Mouse (Mus musculus) inflammation-experienced regulatory T-cells, adult 6 months (primary cell): ENCODE data around the gene Rab5if. TPM values are rescaled to one million over a fixed set of nuclear protein-coding genes. Genes with fewer than 3 reads are reported as not detected.
"Not testable (repeated sequence)": the region's sequence is repeated elsewhere in the genome, so short reads cannot be mapped to it uniquely, and the experiment has no call there.

Experiments
- ATAC-seq: one replicate; pipeline ENCODE4 v1.8.0; 2017
- polyA plus RNA-seq, 3 experiments: library from polyadenylated mRNA; unstranded; fragments of 100-300 nt; shearing (Covaris generic); gene quantifications; one replicate each; pipeline ENCODE4 v1.2.1; 2017

Gene Rab5if
- 1 to 10 TPM; 3.3 to 4.6 (median 3.3) TPM for polyA plus RNA-seq

DNA sequence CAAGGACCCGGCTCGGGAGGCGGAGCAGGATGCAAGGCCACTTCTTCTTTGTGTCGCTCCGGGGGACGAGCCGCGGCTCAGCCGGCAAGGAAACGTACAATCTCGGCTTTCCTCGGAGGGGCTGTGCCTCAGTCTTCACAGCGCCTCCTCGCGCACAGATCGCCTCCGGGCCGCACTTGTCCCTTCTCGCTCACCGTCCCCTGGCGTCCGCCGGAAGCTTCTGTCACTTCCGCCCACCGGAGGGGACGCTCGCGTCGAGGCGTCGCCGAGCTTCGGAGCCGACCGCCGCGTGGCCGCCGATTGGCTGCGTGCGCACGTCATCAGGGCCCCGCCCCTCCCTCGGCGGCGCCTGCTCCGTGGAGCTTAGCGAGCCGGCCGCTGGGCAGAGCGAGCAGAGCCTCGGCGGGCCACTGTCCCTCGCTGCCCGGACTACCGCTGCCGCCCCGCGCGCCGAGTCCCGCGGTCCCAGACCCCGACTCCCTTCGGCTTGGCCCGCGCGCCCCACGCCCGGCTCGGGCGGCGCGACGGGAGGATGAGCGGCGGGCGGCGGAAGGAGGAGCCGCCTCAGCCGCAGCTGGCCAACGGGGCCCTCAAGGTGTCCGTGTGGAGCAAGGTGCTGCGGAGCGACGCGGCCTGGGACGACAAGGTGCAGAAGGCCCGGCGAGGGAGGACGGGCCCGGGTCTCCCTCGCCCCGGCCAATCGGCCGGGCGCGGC lies at the start of gene Rab5if:
Rab5if (plus strand) TSS at position 357 of the 715 bp plus-strand sequence.
- peak; percentile 83 for ATAC-seq

DNA sequence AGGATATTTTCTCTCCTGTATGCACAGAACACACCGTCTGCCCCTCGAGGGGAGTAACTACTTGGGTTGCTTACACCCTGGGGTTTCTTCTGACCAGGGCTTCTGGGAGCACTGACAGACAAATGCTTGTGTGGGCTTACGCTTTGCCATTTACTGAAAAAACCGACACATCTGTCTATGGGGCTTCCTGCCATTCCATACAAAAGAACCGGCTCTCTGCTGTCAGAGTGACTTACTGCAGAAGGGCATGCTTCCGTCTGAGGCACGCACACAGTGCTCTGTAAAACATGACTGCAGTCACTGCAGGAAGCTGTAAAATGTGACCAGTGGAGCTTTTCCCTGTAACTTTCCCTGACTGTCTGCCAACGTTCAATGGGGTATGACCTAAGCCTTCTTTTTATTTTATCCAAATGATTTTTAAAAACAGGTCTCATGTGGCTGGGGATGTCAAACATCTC lies 48.6 kb upstream of the Rab5if start:
- no peak for ATAC-seq

DNA sequence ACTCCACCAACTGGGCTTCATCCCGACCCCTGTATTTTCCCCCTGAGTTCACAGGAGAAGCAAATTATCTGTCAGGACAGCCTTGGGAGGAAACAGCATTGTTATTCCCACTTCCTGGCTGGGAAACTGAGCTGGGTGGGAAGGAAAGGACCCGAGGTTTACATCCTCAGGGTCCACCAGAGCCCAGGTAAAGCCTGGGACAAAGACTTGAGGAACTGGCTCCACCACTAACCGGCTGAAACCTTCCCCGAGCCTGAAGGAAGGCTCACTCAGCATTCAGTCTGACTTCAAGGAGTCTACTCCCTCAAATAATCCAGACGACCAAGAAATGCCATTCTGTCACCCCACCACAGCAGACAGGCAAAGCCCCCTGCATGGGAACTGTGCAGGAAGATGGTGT lies 48.0 kb upstream of the Rab5if start:
- ATAC-seq: no peak

DNA sequence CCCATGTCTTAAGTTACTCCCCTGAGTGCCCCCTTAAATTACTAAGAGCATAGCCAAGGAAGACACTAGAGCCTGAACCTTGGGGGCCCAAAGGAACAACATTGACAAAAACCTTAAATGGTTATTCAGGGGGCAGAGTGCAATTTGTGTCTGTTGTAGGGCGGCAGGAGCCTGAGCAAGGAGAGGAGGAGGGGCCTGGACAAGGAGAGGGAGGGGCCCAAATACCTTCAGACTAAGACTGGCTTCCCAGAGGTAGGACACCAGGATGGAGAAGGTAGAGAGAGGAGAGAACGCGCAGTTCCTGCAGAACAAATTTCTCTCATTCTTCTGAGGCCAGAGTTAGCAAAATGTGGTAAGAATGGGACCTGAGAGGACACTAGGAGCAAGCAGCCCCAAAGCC lies 47.5 kb upstream of the Rab5if start:
- no peak for ATAC-seq

DNA sequence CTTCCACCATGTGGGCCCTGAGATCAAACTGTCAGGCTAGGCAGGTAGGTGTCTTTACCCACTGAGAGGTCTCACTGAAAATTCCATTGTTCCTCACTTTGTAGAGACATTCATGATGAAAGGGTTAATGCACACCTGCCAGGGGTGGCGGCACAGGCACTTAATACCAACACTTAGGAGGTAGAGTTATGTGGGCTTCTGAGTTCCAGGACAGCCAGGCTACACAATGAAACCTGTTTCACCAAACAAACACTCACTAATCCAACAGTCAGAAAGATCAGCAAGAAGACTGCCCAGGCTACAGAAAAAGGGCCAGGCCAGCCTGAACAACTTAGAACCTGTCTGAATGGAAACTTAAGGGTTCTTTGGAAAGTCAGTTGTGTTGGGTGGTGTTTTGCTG lies 46.8 kb upstream of the Rab5if start:
- no peak for ATAC-seq

DNA sequence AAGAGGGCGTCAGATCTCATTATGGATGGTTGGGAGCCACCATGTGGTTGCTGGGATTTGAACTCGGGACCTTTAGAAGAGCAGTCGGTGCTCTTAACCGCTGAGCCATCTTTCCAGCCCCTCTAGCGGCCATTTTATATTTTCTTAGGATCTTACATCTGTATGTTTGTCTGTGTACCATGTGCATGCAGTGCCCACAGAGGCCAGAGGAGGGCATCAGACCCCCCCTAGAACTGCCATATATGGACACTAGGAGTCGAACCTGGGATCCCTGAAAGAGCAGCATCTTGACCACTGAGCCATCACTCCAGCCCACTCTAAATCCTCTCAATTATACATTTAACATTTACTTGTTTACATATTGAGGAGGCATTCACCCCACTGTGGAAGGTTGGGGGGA lies 37.8 kb upstream of the Rab5if start:
- ATAC-seq: not testable (repeated sequence)

DNA sequence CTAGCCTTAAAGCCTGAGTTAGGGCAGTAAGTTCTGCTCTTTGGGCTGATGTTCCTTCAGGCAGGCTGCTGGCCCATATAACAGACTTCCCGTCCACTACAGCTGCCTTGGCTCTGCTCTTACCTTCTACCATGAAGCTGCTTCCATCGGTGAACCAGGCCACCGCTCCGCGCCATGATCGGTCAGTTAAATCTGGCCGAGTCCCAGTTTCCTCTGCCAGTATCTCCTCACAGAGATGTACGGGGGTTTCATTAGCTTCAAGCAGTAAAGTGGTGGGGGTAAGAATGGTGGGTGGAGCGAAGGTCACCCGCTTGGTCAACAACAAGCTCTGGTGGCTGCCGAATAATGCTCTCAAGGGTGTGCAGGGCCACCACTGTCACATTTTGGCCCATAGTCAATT lies 28.6 kb upstream of the Rab5if start:
- no peak for ATAC-seq

DNA sequence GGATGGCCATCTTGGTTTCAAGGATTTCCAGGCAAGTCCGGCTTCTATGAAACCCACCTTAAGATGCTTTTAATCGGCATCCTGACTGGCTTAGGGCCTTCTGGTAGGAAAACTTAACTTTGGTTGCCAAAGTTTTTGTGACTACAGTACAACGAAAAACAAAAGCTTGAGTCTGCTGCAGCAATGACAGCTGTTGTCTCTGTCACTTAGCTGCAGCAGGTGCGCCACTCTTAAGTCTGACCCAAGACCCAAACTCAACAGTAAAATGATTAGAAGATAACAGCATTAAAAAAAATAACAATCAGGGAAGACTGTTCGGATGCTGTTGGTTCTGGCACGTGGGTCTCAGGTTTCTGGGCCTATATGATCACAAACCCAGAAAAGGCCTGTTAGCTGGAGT lies 24.1 kb upstream of the Rab5if start:
- ATAC-seq: no peak

DNA sequence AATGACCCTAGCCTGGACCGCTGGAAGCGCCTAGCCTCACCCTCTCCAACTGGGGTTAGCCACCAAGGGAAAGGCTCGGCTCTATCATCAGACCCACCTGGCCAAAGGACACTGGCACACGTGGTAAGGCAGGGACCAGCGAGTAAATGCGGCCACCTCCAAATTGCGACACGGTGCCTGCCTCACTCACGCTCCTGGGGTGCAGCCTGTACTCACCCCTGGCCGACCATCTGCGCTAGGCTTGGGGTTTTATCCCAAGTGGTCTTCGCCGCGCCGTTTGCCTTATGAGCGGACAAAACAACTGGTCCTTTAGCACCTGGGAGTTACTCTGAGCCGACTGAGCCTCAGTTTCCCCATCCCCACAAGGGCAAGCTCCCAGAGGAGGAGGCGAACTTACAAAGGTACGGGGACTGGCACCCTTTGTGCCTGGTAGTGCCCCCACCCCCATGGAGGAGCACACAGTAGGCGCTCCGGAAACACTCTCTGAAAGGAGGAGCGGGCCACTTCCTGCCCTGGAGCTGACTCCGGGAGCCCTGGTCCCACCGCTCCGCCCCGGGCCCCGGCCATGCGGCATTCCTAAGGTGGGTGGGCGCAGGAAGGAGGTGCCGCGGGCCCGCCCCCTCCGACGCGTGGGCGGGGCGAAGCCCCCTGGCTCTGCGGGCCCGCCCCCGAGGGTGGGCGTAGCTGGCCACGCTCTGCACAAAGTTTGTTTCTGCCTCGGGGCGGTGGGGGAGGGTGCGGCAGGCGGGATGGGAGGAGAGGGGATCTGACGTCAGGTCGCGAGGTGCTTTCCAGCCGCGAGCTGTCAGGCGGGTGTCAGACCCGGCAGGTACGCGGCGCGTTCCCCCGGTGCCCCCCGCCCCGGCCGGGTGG lies 23.4 kb upstream of the Rab5if start, which contains the start of gene Tgif2:
Tgif2 (plus strand) TSS at position 689 of the 873 bp plus-strand sequence.
- ATAC-seq: peak; percentile 78

DNA sequence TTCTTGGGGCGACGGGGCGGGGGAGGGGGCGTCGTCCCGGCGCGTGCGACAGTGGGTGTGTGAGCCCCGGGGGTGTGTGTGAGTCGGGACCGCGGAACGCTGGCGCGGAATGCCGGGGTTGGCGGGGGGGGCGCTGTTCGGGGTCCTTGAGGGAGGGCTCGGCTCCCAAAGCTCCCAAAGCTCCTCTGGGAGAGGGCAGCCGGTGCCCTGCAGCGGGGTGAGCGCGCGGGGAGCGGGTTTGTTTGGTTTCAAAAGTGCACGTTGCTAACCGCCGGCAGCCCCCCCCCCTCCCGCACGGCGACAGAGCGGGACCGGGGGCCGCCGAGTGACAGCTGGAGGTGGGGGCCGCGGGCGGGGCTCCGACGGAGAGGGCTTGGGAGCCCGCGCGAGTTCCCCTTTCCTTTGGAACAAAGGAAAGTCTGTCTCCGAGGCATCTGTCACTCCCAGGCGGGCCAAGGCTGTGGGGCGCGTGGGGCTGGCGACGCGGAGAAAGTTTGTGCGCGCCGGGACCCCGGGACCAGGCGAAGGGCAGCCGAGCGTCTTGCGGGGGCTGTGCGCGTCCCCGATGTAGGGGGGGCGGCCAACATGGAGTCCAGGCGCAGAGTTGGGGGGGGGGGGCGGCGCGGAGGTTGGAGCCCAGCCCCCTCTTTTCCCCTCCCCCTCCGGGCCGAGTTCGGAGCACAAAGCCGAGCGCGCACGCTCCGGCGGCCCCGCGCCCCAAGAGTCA lies 22.5 kb upstream of the Rab5if start:
- ATAC-seq: no peak

DNA sequence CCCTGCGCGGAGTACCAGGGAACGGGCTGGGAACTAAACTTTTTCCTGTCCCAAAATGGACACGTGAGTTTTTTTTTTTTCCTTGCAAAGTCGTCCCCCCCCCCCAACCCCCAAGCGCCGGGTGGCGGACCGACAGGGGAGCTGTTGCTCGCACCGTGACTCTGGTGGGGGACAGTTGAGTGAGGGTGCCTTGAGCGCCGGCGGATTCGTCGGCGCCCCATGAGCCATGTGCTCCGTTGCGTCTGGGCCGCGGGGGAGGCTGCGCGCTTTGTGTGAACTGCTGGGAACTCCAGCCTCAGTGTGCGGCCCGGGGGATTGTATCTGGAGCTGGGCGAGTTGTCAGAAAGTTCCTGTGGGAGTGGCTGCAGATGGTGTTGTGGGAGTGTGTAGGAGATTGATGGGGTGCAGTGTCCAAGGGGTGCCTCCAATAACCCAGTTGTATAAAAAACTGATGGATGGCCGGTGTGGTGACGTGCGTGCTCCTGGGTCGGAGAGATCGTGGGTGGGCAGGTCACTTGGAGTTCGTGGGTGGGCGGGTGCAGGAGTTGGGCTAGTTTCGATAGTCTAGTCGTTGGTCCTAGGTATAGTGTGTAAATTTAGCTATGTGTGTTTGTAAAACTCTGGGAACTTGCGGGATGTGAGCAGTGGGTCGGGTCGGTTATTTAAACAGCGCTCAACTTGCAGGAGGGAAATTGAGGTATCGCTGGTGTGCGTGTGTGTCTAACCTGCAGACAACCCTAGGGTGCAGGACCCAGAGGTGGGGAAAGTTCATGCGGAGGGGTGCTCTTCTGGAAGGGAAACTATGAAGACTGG lies 21.7 kb upstream of the Rab5if start:
- peak; percentile 32 for ATAC-seq

DNA sequence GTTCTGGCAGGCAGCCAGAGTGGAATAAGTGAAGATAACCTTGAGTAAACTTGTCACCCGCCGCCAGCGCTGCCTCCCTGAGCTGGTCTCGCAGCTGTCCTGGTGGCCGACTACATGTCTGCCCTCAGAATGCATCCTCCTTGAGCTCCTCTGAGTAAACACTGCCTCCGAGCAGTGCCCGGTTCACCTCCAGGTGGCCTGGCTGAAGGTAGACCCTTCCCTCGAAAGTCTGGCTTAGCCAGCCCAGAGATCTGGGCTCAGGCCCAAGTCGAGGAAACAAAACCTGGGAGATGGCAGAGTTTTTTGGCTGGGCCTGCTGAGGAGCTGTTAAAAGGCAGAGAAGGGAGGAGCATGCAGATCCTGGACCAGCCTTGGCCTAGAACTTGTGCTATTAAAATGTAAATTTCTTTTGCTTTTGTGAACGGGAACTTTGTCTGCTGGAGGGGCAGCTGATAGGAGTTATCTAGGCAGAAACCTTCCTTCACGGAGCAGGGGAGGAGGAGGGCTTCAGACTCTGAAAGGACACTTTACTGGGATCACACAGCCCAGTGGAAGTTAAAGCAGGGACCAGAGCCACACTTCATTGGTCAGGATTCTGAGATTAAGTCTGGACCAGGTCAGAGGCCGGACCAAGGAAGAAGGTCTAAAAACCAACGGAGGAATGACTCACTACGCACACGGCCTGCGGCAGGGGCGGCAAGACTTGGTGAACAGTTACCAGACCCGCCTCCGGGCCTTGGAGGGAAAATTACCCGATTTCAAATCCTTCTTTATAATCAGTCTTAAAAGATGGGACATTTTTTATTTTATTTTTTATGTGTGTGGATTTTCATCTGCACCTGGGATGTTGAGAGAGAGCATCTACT lies 20.9 kb upstream of the Rab5if start:
- ATAC-seq: no peak

DNA sequence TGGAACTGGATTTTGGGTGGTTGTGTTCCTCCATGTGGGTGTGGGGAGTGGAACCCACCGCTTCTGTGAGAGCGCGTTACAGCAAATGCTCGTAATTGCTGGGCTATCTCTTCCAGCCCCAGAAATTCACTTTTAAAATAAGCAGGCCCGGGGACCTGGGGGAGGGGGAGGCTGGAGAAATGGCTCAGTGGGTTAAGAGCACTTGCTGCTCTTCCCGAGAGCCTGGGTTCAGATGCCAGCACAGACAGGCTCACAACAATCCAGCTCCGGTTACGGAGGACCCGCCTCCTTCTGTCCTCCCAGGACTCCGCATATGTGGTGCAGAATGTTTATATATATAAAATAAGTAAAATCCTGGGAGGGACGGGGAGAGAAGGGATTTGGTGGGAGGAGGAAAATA lies 20.2 kb upstream of the Rab5if start:
- ATAC-seq: no peak

DNA sequence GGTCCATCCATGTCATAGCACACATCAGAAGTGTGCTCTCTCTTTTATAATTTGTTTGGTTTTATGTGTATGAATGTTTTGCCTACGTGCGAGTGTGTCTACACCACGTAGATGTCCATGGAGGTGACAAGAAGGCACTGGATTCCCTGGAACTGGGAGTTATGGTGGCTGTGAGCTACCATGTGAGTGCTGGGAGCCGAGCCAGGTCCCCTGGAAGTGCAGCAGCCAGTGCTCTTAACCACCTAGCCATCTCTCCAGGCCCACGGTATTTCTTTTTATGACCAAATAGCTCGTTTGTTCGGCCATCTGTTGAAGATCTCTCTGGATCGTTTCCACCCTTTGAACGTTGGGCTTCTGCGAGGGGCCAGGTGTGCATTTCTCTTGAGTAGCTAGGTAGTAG lies 19.6 kb upstream of the Rab5if start:
- ATAC-seq: no peak

DNA sequence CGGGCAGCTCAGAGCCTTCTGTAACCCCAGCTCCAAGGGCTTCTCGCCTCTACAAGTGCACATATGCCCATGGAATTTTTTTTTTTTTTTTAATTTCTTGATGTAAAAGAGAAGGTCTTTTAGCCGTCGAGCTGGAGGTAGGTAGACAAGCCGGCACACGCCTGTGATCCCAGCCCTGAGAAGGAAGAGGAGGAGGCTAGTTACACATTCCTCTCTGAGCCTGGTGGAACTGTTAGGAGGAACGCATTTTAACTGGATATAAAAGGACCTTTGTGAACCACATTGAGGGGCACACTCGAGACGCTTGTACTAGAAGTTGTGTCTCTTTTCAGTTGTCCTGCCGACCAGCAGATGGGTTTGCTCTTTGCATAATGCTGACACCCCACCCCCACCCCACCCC lies 18.2 kb upstream of the Rab5if start:
- no peak for ATAC-seq

DNA sequence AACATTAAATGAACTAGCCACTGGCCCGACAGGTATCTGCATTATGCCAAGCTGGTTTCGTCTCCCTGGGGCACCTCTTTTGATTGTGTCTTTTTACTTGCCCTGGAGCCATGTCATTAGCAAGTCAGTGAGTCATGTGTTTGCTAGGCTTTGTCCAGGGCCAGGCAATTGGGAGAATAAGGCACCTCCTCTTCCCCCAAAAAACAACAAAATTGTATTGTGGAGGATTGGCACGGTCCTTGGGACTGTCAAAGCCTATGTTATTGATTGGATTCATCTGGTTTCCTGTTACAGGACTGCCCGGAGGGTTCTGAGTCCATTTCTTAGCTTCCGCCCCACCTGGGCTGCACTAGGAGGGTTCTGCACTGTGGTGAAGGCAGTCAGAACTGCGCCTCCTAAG lies 15.3 kb upstream of the Rab5if start:
- no peak for ATAC-seq

DNA sequence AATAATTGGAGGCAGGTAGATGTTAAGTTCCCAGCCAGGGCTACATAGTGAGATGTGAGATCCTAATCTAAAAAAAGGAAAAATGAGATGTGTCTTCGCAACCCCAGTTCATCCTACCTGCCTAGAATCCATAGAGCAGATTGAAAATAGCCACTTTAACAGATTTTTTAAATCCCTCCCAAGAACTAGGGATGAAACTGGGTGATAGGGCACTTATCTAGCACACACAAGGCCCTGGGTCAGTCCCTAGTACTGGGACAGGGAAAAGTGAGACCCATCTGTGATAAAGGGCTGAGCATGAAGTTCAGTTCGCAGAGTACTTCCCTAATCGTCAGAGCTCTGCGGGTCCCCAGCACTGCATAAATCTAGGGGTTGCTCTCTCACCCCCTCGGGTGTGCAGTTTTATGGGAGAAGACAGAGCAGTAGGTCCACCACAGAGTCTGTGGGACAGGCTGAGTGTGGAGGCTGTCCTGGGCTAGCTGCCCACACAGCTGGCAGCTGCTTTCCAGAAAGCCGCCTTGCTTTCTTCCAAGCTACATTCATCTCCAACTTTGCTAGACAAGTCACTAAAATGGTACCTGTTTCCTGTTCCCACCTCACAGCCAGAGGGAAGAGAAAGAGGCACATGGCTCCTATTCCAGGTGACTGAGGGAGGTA lies 14.3 kb upstream of the Rab5if start:
- ATAC-seq: no peak

DNA sequence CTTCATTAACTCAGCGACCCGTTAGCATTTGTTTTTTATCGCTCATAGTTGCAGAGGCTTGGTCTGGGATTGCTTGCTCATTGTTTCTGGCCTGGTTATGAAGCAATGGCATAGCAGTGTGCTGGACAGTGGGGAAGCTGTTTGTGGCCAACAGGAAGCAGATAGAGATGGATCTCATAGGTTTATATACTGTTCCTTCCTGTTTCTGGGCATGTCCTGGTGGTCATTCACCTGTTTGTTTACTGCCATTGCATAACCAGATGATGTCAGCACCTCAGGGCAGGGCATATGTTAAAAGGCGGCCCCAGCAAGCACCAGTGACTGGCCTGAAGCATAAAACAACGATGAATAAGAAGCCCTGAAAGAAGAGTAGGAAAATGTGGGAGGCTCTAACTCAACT lies 12.4 kb upstream of the Rab5if start:
- ATAC-seq: no peak

DNA sequence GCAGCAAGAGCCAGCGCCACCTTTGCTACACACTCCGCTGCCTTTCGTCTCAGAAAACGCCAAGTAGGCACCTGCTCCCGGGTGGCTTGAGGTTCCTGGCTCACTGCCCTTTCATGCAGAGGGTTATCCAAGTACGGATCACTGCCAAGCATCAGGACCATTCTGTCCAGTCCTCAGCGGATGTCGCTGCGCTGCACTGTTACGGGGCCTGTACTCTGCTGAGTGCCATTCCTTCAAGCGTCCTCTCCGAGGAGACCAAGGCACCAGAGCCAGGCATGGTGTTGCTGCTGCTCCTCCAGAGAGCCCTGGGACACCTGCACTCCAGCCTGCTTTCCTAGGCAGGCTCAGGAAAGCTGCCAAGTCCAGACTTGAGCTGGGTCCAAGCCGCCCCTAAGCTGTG lies 9.3 kb upstream of the Rab5if start:
- not testable (repeated sequence) for ATAC-seq

DNA sequence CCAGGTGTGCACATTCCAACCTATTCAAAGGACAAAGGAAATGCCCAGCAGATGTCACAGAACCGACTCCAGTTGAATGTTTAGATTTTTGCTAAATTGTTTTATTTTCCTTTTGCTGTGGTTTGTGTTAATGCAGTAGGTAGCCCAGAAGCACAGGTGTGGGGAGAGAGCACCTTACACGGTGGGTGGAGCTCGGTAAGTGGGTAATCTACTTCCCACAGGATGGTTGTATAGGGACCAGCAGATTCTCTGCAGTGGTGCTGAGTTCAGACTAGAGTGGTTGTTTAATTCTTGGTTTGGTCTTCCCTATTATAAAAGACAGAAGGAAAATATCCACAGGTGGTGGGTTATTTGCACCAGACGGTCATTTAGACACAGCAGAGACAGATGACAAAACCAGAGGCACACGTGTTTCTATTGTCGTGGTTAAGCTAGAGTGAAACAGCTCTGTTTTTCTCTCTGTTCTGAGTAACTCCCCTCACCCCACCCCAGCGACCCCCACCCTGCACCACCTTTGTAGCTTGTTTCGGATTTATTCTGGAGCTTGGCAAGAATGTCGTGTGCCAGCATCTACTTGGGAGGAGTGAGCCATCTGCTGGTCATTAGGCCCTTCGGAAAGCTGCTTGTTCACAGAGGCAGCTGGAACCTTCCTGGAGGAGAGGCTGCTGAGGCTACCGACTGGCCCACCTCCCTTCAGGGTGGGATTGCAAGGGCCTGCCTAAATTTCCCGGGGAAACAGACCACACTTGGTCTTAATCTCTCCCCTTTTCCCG lies 8.7 kb upstream of the Rab5if start:
- ATAC-seq: not testable (repeated sequence)
